Mouse (Mus musculus) CH12.LX (cell line): ENCODE measurements at regions not wholly inside any gene's neighbourhood (a gene's known extent, or its start where the extent isn't known, plus 50 kb on each side); places are given as distances from the start of the nearest gene placed in this dataset.

Experiments used
- DNase-seq: peaks from one replicate; pipeline ENCODE4 v3.0.0-alpha.2; 2013; ENCODE audit errors: extremely low read depth
- H3K27ac ChIP-seq: 2 replicates; pipeline ENCODE4 v1.5.1; 2012; ENCODE audit warnings: low read depth, mild to moderate bottlenecking, control low read depth, moderate library complexity; ENCODE audit not compliant: insufficient read depth
- H3K27me3 ChIP-seq: replicated peaks from 2 replicates; pipeline ENCODE3; 2012; ENCODE audit warnings: inconsistent platforms
- H3K36me3 ChIP-seq, 2 experiments: replicated peaks in 1 of 2; 2 replicates each; pipeline versions ENCODE3 to v1.6.1; 2012; ENCODE audit warnings: inconsistent platforms in 1 of 2, low read length in 1 of 2, mild to moderate bottlenecking in 1 of 2, mixed read lengths in 1 of 2, moderate library complexity in 1 of 2; ENCODE audit not compliant: control insufficient read depth in 1 of 2, insufficient read depth in 1 of 2
- H3K4me1 ChIP-seq, 2 experiments: 2 replicates each; pipeline ENCODE4 v1.6.1; 2012; ENCODE audit warnings: inconsistent platforms in 1 of 2, moderate library complexity in 1 of 2; ENCODE audit not compliant: insufficient read depth in 2 of 2, control insufficient read depth in 1 of 2
- H3K4me2 ChIP-seq: 2 replicates; pipeline ENCODE4 v1.6.1; 2012; ENCODE audit warnings: low read depth, mild to moderate bottlenecking, control low read depth; ENCODE audit not compliant: poor library complexity, insufficient read depth, severe bottlenecking
- H3K4me3 ChIP-seq, 3 experiments: fragments of 150-350 bp in 1 of 3; sonication (generic) in 1 of 3; replicated peaks in 1 of 3; 2 replicates each; pipeline versions ENCODE3 to v1.5.1; 2011 to 2012; ENCODE audit warnings: low read depth in 2 of 3, low read length in 2 of 3, mild to moderate bottlenecking in 2 of 3, moderate library complexity in 2 of 3, control low read depth in 1 of 3, improper control_type of control experiment in 1 of 3, inconsistent platforms in 1 of 3, mixed read lengths in 1 of 3; ENCODE audit not compliant: poor library complexity in 1 of 3
- H3K79me2 ChIP-seq: replicated peaks from 2 replicates; pipeline ENCODE4 v1.6.1; 2012; ENCODE audit warnings: mild to moderate bottlenecking, moderate library complexity; ENCODE audit not compliant: control insufficient read depth, poor library complexity, insufficient read depth, severe bottlenecking; ENCODE audit errors: extremely low read depth
- H3K9ac ChIP-seq: 2 replicates; pipeline ENCODE4 v1.6.1; 2012; ENCODE audit warnings: low read depth, mild to moderate bottlenecking, control low read depth, moderate library complexity; ENCODE audit not compliant: insufficient read depth
- H3K9me3 ChIP-seq: replicated peaks from 2 replicates; pipeline ENCODE3; 2012; ENCODE audit warnings: low read length, inconsistent platforms, mixed read lengths
- BHLHE40 ChIP-seq: IDR thresholded peaks from 2 replicates; pipeline ENCODE4 v1.6.1; 2011; ENCODE audit warnings: mild to moderate bottlenecking, low read depth, low read length, improper control_type of control experiment
- CHD1 ChIP-seq: IDR thresholded peaks from 2 replicates; pipeline ENCODE4 v1.6.1; 2012; ENCODE audit warnings: low read depth, low read length, improper control_type of control experiment, inconsistent platforms
- E2F4 ChIP-seq: IDR thresholded peaks from 2 replicates; pipeline ENCODE4 v1.6.1; 2011; ENCODE audit warnings: low read depth, low read length, improper control_type of control experiment; ENCODE audit not compliant: insufficient replicate concordance
- ETS1 ChIP-seq: conservative IDR thresholded peaks from 2 replicates; pipeline ENCODE4 v1.6.1; 2012; ENCODE audit warnings: low read depth, mild to moderate bottlenecking, inconsistent platforms, low read length, improper control_type of control experiment, moderate library complexity
- JUND ChIP-seq: conservative IDR thresholded peaks from 2 replicates; pipeline ENCODE4 v1.6.1; 2011; ENCODE audit warnings: low read depth, low read length, improper control_type of control experiment
- MAX ChIP-seq: IDR thresholded peaks from 2 replicates; pipeline ENCODE4 v1.6.1; 2011; ENCODE audit warnings: low read length, improper control_type of control experiment
- NELFE ChIP-seq: IDR thresholded peaks from 2 replicates; pipeline ENCODE4 v1.6.1; 2011; ENCODE audit warnings: low read depth, low read length, improper control_type of control experiment
- PAX5 ChIP-seq: IDR thresholded peaks from 2 replicates; pipeline ENCODE4 v1.6.1; 2012; ENCODE audit warnings: low read length, inconsistent platforms, mixed read lengths
- POLR2A ChIP-seq: IDR thresholded peaks from 2 replicates; pipeline ENCODE4 v1.6.1; 2011; ENCODE audit warnings: low read depth, mild to moderate bottlenecking, improper control_type of control experiment, low read length
- POLR2AphosphoS2 ChIP-seq: IDR thresholded peaks from 2 replicates; pipeline ENCODE4 v1.6.1; 2011; ENCODE audit warnings: low read depth, low read length, improper control_type of control experiment
- RAD21 ChIP-seq: IDR thresholded peaks from 2 replicates; pipeline ENCODE4 v1.6.1; 2011; ENCODE audit warnings: low read depth, mild to moderate bottlenecking, low read length, improper control_type of control experiment, moderate library complexity
- SMC3 ChIP-seq: IDR thresholded peaks from 2 replicates; pipeline ENCODE4 v1.6.1; 2011; ENCODE audit warnings: low read depth, low read length, improper control_type of control experiment
- TBP ChIP-seq: conservative IDR thresholded peaks from 2 replicates; pipeline ENCODE4 v1.6.1; 2011; ENCODE audit warnings: low read depth, low read length, improper control_type of control experiment
- TCF12 ChIP-seq: IDR thresholded peaks from 2 replicates; pipeline ENCODE4 v1.6.1; 2014; ENCODE audit warnings: low read depth, mild to moderate bottlenecking, inconsistent platforms, low read length, improper control_type of control experiment
- USF2 ChIP-seq: conservative IDR thresholded peaks from 2 replicates; pipeline ENCODE4 v1.6.1; 2011; ENCODE audit warnings: low read depth, low read length, improper control_type of control experiment
- ZC3H11A ChIP-seq: IDR thresholded peaks from 2 replicates; pipeline ENCODE4 v1.6.1; 2012; ENCODE audit warnings: low read depth, mild to moderate bottlenecking, inconsistent platforms, low read length, improper control_type of control experiment
- ZMIZ1 ChIP-seq: IDR thresholded peaks from 2 replicates; pipeline ENCODE4 v1.6.1; 2012; ENCODE audit warnings: low read depth, mild to moderate bottlenecking, inconsistent platforms, low read length, improper control_type of control experiment
- ZNF384 ChIP-seq: IDR thresholded peaks from 2 replicates; pipeline ENCODE4 v1.6.1; 2012; ENCODE audit warnings: low read depth, low read length, improper control_type of control experiment, inconsistent platforms
- dilution Hi-C: fragments of 300-500 bp; cut with MboI; formaldehyde crosslinking; loops from 2 replicates; pipeline ENCODE4 v1.14.3; 2020; ENCODE audit warnings: low sequenced_read_pairs; ENCODE audit not compliant: extremely low pct_unique_long_range_greater_than_20kb, extremely low pct_ligation_motif_present
- in situ Hi-C: fragments of 300-500 bp; cut with MboI; formaldehyde crosslinking; loops from 3 replicates; pipeline ENCODE4 v1.14.3; 2019; ENCODE audit warnings: low sequenced_read_pairs, low pct_ligation_motif_present, low pct_unique_long_range_greater_than_20kb, mixed read lengths

DNA sequence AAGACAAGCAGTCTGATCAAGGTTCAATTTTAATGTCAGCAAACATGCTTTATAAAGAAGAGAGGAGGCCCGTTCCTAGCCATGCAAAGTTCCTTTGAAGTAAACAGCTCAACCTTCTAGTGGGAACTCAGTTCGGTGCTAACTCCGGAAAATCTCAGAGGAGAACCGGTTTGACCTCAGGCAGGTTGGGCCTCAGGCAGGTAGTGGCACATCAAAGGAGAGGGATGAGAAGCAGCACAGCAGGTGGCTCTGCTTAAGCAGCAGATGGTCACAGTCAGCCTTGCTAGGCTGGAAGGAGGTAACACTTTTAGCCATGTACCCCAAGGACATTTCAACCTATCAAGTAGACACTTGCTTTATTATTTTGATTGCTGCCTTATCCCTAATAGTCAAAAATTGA is 106.2 kb downstream of the Impad1 start:
- no peak overlapping the region for H3K9ac ChIP-seq
- no peaks in the 10 kb centered on the region for H3K79me2 ChIP-seq
- no peak overlapping the region for H3K4me3 ChIP-seq
- H3K27ac ChIP-seq = no peak overlapping the region
- H3K36me3 ChIP-seq = no peaks in the 10 kb centered on the region
- no peaks in the 10 kb centered on the region for H3K4me1 ChIP-seq
- no peaks in the 10 kb centered on the region for H3K27me3 ChIP-seq
- in situ Hi-C loops = no loop called here
- no peak overlapping the region for H3K4me2 ChIP-seq
- no peak for TF ChIP-seq CHD1
- TF ChIP-seq RAD21 = no peak
- TF ChIP-seq USF2 = no peak
- no peak for TF ChIP-seq POLR2A
- TF ChIP-seq TCF12 = no peak
- TF ChIP-seq BHLHE40 = no peak
- TF ChIP-seq, all 38 proteins: peak for 0
- dilution Hi-C loops = no loop called here
- DNase-seq = no peak
- no peaks in the 10 kb centered on the region for H3K9me3 ChIP-seq

DNA sequence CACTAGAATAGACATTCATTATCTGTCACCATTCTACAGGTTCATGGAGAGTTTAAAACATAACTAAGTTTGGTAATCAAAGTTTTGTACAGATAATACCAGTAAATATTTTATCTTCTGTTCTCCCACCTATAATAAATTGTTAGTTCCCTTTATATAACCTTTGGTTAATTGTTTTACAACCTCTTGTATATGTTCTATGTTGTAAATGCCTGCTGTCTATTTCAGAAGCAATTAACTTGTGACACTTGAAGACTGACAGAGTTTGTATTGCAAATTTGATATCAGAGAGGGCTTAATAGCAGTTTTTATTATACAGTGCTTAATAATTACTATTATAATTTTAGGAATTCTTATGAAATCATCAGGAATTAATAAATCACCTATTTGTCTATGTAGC is 118.5 kb downstream of the Impad1 start:
- H3K27ac ChIP-seq = no peak overlapping the region
- TF ChIP-seq JUND (no peak), PAX5 (no peak), NELFE (no peak)
- TF ChIP-seq, all 38 proteins: peak for 0
- in situ Hi-C loops (no loop called here), dilution Hi-C loops (no loop called here)
- Histone ChIP-seq H3K36me3 (no peaks in the 10 kb centered on the region), H3K79me2 (no peaks in the 10 kb centered on the region), H3K9me3 (no peaks in the 10 kb centered on the region), H3K4me3 (no peak overlapping the region), H3K4me1 (no peaks in the 10 kb centered on the region), H3K4me2 (no peak overlapping the region), H3K9ac (no peak overlapping the region), H3K27me3 (no peaks in the 10 kb centered on the region)
- no peak for DNase-seq

DNA sequence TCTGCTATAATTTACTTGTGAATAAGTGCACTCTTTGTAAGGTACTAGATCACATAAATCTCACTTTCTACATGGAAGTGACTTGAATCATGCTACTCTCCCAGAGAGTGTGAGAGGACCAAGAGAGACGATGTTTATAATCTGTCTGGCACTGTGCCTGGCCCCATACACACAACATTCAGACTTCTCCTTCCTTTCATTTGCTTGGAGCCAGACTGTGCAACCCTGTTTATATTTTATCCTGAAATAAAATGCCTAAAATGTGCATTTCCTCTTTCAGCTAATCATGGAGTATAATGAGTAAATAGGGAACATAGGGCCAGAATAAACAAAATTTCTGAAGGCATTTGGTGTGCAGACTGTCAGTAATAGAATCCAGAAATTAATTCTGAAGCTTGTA is 142.9 kb downstream of the Impad1 start:
- H3K27ac ChIP-seq = no peak overlapping the region
- no peak for DNase-seq
- H3K4me3 ChIP-seq = no peak overlapping the region
- no peak overlapping the region for H3K9ac ChIP-seq
- TF ChIP-seq ETS1 (no peak), ZNF384 (no peak), POLR2AphosphoS2 (no peak), CHD1 (no peak), POLR2A (no peak), ZC3H11A (no peak), JUND (no peak), PAX5 (no peak), E2F4 (no peak), ZMIZ1 (no peak), MAX (no peak), SMC3 (no peak), TBP (no peak)
- TF ChIP-seq, all 38 proteins: peak for 0
- Histone ChIP-seq H3K27me3 (no peaks in the 10 kb centered on the region), H3K4me1 (no peaks in the 10 kb centered on the region), H3K79me2 (no peaks in the 10 kb centered on the region), H3K9me3 (no peaks in the 10 kb centered on the region), H3K36me3 (no peaks in the 10 kb centered on the region), H3K4me2 (no peak overlapping the region)
- in situ Hi-C loops (no loop called here), dilution Hi-C loops (no loop called here)
